Mouse (Mus musculus): Measurements from ENCODE around the gene Usf1. TPM values are rescaled to one million over a fixed set of nuclear protein-coding genes. Genes with fewer than 3 reads are reported as not detected.

Usf1 gene
- 62.9 and 95.1 TPM in 2 replicates for total RNA-seq (2021)
- long read RNA-seq, transcript Usf1-208 (10 exons, 2,167 nt), result major isoform, 18 of 33 reads
- long read RNA-seq, partial matches to known transcripts, result 5 of 33 reads
- long read RNA-seq, other reads (novel, unspliced or antisense), result 6 of 33 reads

GRCm38 (mm10) chr1:171410947-171411484 lies at the start of gene Usf1:
Usf1 (plus strand) TSS chr1:171411313.
- peak; percentile 95 for DNase-seq

GRCm38 (mm10) chr1:171365934-171366333 lies 45.2 kb upstream of the Usf1 start:
- DNase-seq, result no peak

- no peak for DNase-seq
Measured at GRCm38 (mm10) chr1:171369845-171370556, 41.1 kb upstream of the Usf1 start, which contains the start of gene Nectin4. Nectin4 (plus strand) TSS chr1:171370099.

GRCm38 (mm10) chr1:171372880-171373279 lies 38.2 kb upstream of the Usf1 start:
- no peak for DNase-seq

- no peak for DNase-seq
Measured at GRCm38 (mm10) chr1:171373946-171374345, 37.2 kb upstream of the Usf1 start.

- DNase-seq, result no peak
Measured at GRCm38 (mm10) chr1:171375646-171376097, 35.4 kb upstream of the Usf1 start.

- DNase-seq, result no peak
Measured at GRCm38 (mm10) chr1:171378298-171378697, 32.8 kb upstream of the Usf1 start.

- peak; percentile 80 for DNase-seq
Measured at GRCm38 (mm10) chr1:171379935-171380599, 31.0 kb upstream of the Usf1 start.

- no peak for DNase-seq
Measured at GRCm38 (mm10) chr1:171382096-171382620, 29.0 kb upstream of the Usf1 start.

GRCm38 (mm10) chr1:171384361-171384760 lies 26.8 kb upstream of the Usf1 start:
- DNase-seq, result no peak

- DNase-seq, result no peak
Measured at GRCm38 (mm10) chr1:171385171-171385570, 25.9 kb upstream of the Usf1 start.

GRCm38 (mm10) chr1:171387099-171387498 lies 24.0 kb upstream of the Usf1 start:
- no peak for DNase-seq

- DNase-seq, result no peak
Measured at GRCm38 (mm10) chr1:171388376-171389102, 22.6 kb upstream of the Usf1 start, which contains the start of gene Arhgap30. Arhgap30 (plus strand) TSS chr1:171388954.

GRCm38 (mm10) chr1:171390101-171390500 lies 21.0 kb upstream of the Usf1 start:
- no peak for DNase-seq

- DNase-seq, result no peak
Measured at GRCm38 (mm10) chr1:171401821-171402220, 9.3 kb upstream of the Usf1 start.

- no peak for DNase-seq
Measured at GRCm38 (mm10) chr1:171402991-171403390, 8.1 kb upstream of the Usf1 start.

GRCm38 (mm10) chr1:171407263-171407662 lies 3.9 kb upstream of the Usf1 start:
- no peak for DNase-seq

GRCm38 (mm10) chr1:171410231-171410630 lies 882 bp upstream of the Usf1 start:
- no peak for DNase-seq

- DNase-seq, result no peak
Measured at GRCm38 (mm10) chr1:171411492-171411941, 404 bp downstream of the Usf1 start.

GRCm38 (mm10) chr1:171412001-171412441 lies 908 bp downstream of the Usf1 start:
- DNase-seq, result peak; percentile 19

GRCm38 (mm10) chr1:171412446-171412845 lies 1.3 kb downstream of the Usf1 start:
- no peak for DNase-seq

GRCm38 (mm10) chr1:171413608-171414007 lies 2.5 kb downstream of the Usf1 start:
- DNase-seq, result no peak

Measured in adrenal gland, postnatal 25 days (tissue).